Mouse (Mus musculus): ENCODE results near the gene Slc16a4.
A peak's percentile ranks its signal among the peaks of the same experiment; 100 is the strongest.

DNA sequence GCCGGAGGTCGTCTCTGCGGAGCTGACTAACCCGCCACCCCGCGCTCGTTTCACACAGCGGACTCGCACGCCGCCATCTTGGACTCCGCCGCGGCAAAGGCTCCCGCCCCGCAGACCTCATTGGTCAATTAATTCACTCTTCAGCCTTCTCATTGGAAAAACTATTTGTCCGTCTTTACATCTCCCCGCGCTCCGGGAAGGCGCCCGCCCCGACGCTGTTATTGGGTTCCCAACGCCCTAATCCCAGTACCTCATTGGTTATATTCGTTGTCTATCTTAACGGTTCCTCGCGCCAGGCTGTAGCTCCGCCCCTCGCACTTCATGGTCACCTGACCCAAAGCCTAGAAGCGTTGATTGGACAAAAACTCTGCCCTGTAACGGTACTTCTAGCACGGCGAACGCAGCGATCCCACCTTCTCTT is 41.9 kb downstream of the Slc16a4 start:
- TF ChIP-seq CTCF (IDR thresholded peaks at IDR 0.05; ENCODE audit: low read depth, low read length) = no peak
- peak; percentile 72; the same call in 1 of the 2 replicates for TF ChIP-seq POLR2A (IDR thresholded peaks at IDR 0.05; ENCODE audit: borderline replicate concordance, low read depth, low read length)

Measured in bone marrow macrophage, adult 2 months (primary cell).